Mouse (Mus musculus) stomach, postnatal 0 days (tissue): ENCODE measurements around the gene Slc6a15. TPM values are rescaled to one million over a fixed set of nuclear protein-coding genes. Genes with fewer than 3 reads are reported as not detected.

Source experiments
- ATAC-seq: fragments of 200-750 bp; cut with Nextera tagmentation; 2 replicates; pipeline ENCODE4 v1.8.0; 2017; ENCODE audit not compliant: low FRiP score, low TSS enrichment
- DNase-seq: peaks from one replicate; pipeline ENCODE4 v3.0.0-alpha.2; 2016; ENCODE audit warnings: low spot score
- H3K27ac ChIP-seq: fragments of 300-500 bp; sonication (generic); replicated peaks from 2 replicates; pipeline ENCODE4 v1.5.1; 2014; ENCODE audit warnings: mild to moderate bottlenecking, control low read depth
- H3K27me3 ChIP-seq: fragments of 300-500 bp; sonication (generic); 2 replicates; pipeline ENCODE4 v1.6.1; 2014; ENCODE audit warnings: low read length; ENCODE audit not compliant: control insufficient read depth, insufficient read depth
- H3K36me3 ChIP-seq: fragments of 300-500 bp; sonication (generic); 2 replicates; pipeline ENCODE4 v1.6.1; 2014; ENCODE audit warnings: low read length, mixed read lengths; ENCODE audit not compliant: control insufficient read depth, insufficient read depth
- H3K4me1 ChIP-seq: fragments of 300-500 bp; sonication (generic); replicated peaks from 2 replicates; pipeline ENCODE4 v1.6.1; 2014; ENCODE audit warnings: antibody characterized with exemption; ENCODE audit not compliant: control insufficient read depth, insufficient read depth
- H3K4me2 ChIP-seq: fragments of 300-500 bp; sonication (generic); replicated peaks from 2 replicates; pipeline ENCODE4 v1.6.1; 2014; ENCODE audit warnings: low read depth, mild to moderate bottlenecking, control low read depth, moderate library complexity
- H3K4me3 ChIP-seq: fragments of 300-500 bp; sonication (generic); 2 replicates; pipeline ENCODE4 v1.5.1; 2014; ENCODE audit warnings: low read depth, low read length, control low read depth
- H3K9ac ChIP-seq: fragments of 300-500 bp; sonication (generic); 2 replicates; pipeline ENCODE4 v1.6.1; 2014; ENCODE audit warnings: mild to moderate bottlenecking, low read length, control low read depth, mixed read lengths
- H3K9me3 ChIP-seq: fragments of 300-500 bp; sonication (generic); 2 replicates; pipeline ENCODE4 v1.6.1; 2016; ENCODE audit warnings: low read length; ENCODE audit not compliant: control insufficient read depth
- CTCF ChIP-seq: IDR thresholded peaks from 2 replicates; pipeline ENCODE4 v1.5.1; 2016; ENCODE audit warnings: antibody characterized with exemption, low read depth, mild to moderate bottlenecking, moderate library complexity
- EP300 ChIP-seq: optimal IDR thresholded peaks from 2 replicates; pipeline ENCODE3; 2016; ENCODE audit warnings: antibody characterized with exemption
- WGBS: fragments of 180-500 bp; shearing (Covaris S2); extraction: QIAGEN DNeasy Blood & Tissue Kit; methylation state at CpG from one replicate; pipeline ENCODE4 v1.1.7; 2014; 5-methylcytosine and 5-hydroxymethylcytosine counted together
- polyA plus RNA-seq: library from polyadenylated mRNA; unstranded; fragments of >200 nt; fragmentation: Nextera tagmentation; extraction: Ambion mirVana; gene quantifications from 2 replicates; pipeline ENCODE4 v1.2.1, GENCODE M21; 2015

Gene Slc6a15
- 1.9 TPM in 2 replicates for polyA plus RNA-seq

GRCm38 (mm10) chr10:103367371-103368295 is at the start of gene Slc6a15:
Gene Slc6a15, plus strand, starts transcription at chr10:103367783.
- under 1% methylated on average over 37 of the region's 43 CpGs for WGBS
- peak; percentile 68 for ATAC-seq
- Histone ChIP-seq H3K27me3 (no peaks in the 10 kb centered on the region), H3K36me3 (no peaks in the 10 kb centered on the region), H3K9ac (peak within 1 kb of the TSS; percentile 39), H3K4me2 (peak within 1 kb of the TSS; percentile 58), H3K4me3 (peak within 1 kb of the TSS; percentile 41), H3K27ac (no peak within 1 kb of the TSS), H3K4me1 (no peaks in the 10 kb centered on the region), H3K9me3 (no peaks in the 10 kb centered on the region)
- TF ChIP-seq EP300: no peak
- TF ChIP-seq CTCF: no peak
- DNase-seq: peak; percentile 26

DNA sequence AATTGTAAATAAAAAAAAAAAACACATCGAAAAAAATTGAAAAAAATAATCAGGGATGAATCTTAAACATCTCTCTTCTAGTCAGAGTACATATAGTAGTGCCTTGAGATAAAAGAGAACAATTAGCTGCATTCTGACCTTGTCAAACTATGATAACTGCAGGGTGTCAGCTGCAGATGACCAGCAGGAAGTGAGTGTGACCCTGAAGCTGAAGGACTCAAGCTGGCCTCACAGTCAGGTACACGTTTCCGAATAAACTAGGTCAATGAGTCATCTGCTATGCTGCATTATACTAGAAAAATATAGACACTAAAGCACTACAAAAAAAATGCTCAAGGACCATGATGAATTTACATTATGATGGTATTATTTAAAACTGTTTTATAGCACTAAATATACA is 45.6 kb upstream of the Slc6a15 start:
- Histone ChIP-seq H3K4me1 (no peaks in the 10 kb centered on the region), H3K9me3 (no peaks in the 10 kb centered on the region), H3K9ac (no peak overlapping the region), H3K4me3 (no peak overlapping the region), H3K27ac (no peak overlapping the region), H3K27me3 (no peaks in the 10 kb centered on the region), H3K36me3 (no peaks in the 10 kb centered on the region), H3K4me2 (no peak overlapping the region)
- WGBS: 70% methylated on average over 3 of the region's 3 CpGs
- ATAC-seq: no peak
- no peak for TF ChIP-seq EP300
- TF ChIP-seq CTCF: no peak
- DNase-seq: no peak

- Histone ChIP-seq H3K36me3 (no peaks in the 10 kb centered on the region), H3K9me3 (no peaks in the 10 kb centered on the region), H3K4me1 (no peaks in the 10 kb centered on the region), H3K4me3 (no peak overlapping the region), H3K9ac (no peak overlapping the region), H3K27me3 (no peaks in the 10 kb centered on the region), H3K27ac (no peak overlapping the region), H3K4me2 (no peak overlapping the region)
- 75% methylated on average over 3 of the region's 3 CpGs for WGBS
- no peak for ATAC-seq
- DNase-seq: no peak
- no peak for TF ChIP-seq CTCF
- TF ChIP-seq EP300: no peak
Observed at GRCm38 (mm10) chr10:103323386-103323785, 44.2 kb upstream of the Slc6a15 start.

DNA sequence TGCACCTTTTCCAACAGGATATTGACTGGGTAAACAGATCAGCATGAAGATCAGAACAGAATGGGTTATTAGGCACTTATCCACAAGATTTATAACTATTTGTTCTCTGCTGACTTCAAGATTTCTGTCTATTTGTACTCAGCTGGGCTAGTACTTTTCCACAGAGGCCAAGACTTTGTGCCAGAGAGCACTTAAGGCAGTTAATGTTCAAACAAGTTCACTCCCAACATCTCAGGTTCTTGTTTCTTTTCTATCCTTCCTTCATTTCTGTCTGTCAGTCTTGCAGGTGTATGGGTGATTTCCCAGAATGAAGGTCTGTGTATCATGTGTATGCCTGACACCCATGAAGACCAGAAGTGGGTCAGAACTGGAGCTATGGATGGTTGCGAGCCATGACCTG is 33.3 kb upstream of the Slc6a15 start:
- Histone ChIP-seq H3K4me3 (no peak overlapping the region), H3K27me3 (no peaks in the 10 kb centered on the region), H3K9ac (no peak overlapping the region), H3K36me3 (no peaks in the 10 kb centered on the region), H3K9me3 (no peaks in the 10 kb centered on the region), H3K27ac (no peak overlapping the region), H3K4me2 (no peak overlapping the region), H3K4me1 (no peaks in the 10 kb centered on the region)
- WGBS: 81% methylated on average over 1 of the region's 1 CpGs
- ATAC-seq (no peak), DNase-seq (no peak)
- TF ChIP-seq CTCF: no peak
- TF ChIP-seq EP300: no peak

DNA sequence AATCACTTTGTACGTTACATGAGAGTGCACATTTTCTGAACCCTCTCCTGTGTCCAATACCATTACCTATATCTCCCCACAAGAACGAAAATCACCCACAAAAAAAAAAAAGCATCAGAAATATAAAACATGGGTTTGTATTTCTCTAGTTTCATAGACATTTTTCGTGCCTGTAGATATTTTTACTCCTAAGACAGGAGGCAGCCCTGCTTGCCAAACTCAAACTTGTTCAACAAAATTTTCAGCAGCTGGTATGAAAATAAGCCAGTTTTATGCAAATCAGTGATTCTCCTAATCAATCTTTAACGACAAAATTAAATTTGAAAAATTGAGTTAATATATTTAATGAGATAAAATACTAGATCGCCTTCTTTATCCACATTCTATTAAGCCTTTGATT is 27.7 kb upstream of the Slc6a15 start:
- H3K4me2 ChIP-seq: no peak overlapping the region
- H3K9me3 ChIP-seq: no peaks in the 10 kb centered on the region
- ATAC-seq (no peak), DNase-seq (no peak)
- 81% methylated on average over 5 of the region's 5 CpGs for WGBS
- H3K27ac ChIP-seq: no peak overlapping the region
- no peaks in the 10 kb centered on the region for H3K4me1 ChIP-seq
- H3K4me3 ChIP-seq: no peak overlapping the region
- H3K36me3 ChIP-seq: no peaks in the 10 kb centered on the region
- H3K9ac ChIP-seq: no peak overlapping the region
- TF ChIP-seq CTCF (no peak), EP300 (no peak)
- H3K27me3 ChIP-seq: no peaks in the 10 kb centered on the region

DNA sequence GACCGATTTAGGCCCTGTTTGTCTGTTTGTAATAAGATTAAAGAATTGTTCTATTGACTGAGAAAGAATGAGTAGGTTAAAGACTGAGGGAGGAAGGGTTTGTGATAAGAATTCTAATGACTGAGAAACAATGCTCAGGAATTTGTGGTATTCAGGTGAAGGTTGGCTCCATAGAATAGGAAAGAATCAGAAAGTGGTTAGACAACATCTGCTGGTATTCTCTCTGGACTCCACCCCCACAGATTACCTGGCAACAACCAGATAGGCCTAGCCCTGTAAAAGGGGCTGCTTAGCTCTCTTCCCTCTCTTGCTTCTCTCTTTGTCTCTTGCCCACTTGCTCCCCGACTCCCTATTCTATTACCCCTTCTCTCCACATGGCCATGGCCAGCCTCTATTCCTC is 20.8 kb upstream of the Slc6a15 start:
- TF ChIP-seq CTCF (no peak), EP300 (no peak)

More for the DNA sequence above, 20.8 kb upstream of the Slc6a15 start:
- no peaks in the 10 kb centered on the region for H3K9me3 ChIP-seq
- H3K27me3 ChIP-seq: no peaks in the 10 kb centered on the region
- WGBS: 63% methylated on average over 2 of the region's 2 CpGs
- H3K4me2 ChIP-seq: no peak overlapping the region
- no peak overlapping the region for H3K4me3 ChIP-seq
- no peaks in the 10 kb centered on the region for H3K4me1 ChIP-seq
- no peaks in the 10 kb centered on the region for H3K36me3 ChIP-seq
- ATAC-seq: no peak
- DNase-seq: no peak
- H3K27ac ChIP-seq: no peak overlapping the region
- H3K9ac ChIP-seq: no peak overlapping the region
